In genomic region chr11:69369215-69369989, GRCm38 (mm10) we compare ENCODE assay signal across 8 mouse cellular contexts. TPM values are rescaled to one million over a fixed set of nuclear protein-coding genes. Genes with fewer than 3 reads are reported as not detected.
DNase-seq lines count a peak whose midpoint lies in the region; ATAC-seq and TF ChIP-seq lines count a peak whose summit lies in the region.

Chd3 (minus strand) TSS chr11:69369406.

- WGBS in hindbrain, embryonic 12.5 days = under 1% methylated on average over 19 of the region's 34 CpGs
- WGBS in liver, embryonic 12.5 days (ENCODE audit: insufficient replicate concordance) = 22% methylated on average over 9 of the region's 34 CpGs
- WGBS in olfactory bulb, adult 2 months = under 1% methylated on average over 13 of the region's 34 CpGs

- H3K9me3 ChIP-seq in E14TG2a.4 (ENCODE audit: low read length) = no peaks in the 10 kb centered on the region
- H3K9me3 ChIP-seq in hindbrain, embryonic 12.5 days (replicated peaks) = no peaks in the 10 kb centered on the region
- no peaks in the 10 kb centered on the region for H3K9me3 ChIP-seq in liver, embryonic 12.5 days (replicated peaks)

- no peak for TF ChIP-seq CTCF in E14TG2a.4 (conservative IDR thresholded peaks at IDR 0.05; ENCODE audit: low read length)
- no peak for TF ChIP-seq CTCF in embryonic fibroblast, embryonic 13.5 days (IDR thresholded peaks at IDR 0.05; ENCODE audit: borderline replicate concordance, insufficient read depth, low read length)
- no peak for TF ChIP-seq CTCF in olfactory bulb, adult 2 months (IDR thresholded peaks at IDR 0.05; ENCODE audit: insufficient read depth, low read depth, low read length)

- no peaks in the 10 kb centered on the region for H3K36me3 ChIP-seq in E14TG2a.4 (ENCODE audit: insufficient read depth, low read length)
- H3K36me3 ChIP-seq in hindbrain, embryonic 12.5 days = peaks cover 5% of the 10 kb centered on the region; the same call in 1 of the 2 replicates
- H3K36me3 ChIP-seq in liver, embryonic 12.5 days = no peaks in the 10 kb centered on the region

- peak within 1 kb of the TSS; percentile 99 for H3K27ac ChIP-seq in embryonic fibroblast, embryonic 13.5 days (ENCODE audit: insufficient read depth, low read length)
- H3K27ac ChIP-seq in hindbrain, embryonic 12.5 days = peak within 1 kb of the TSS; percentile 100
- H3K27ac ChIP-seq in liver, embryonic 12.5 days = peak within 1 kb of the TSS; percentile 84
- peak within 1 kb of the TSS; percentile 98 for H3K27ac ChIP-seq in olfactory bulb, adult 2 months (ENCODE audit: insufficient read depth, low read depth, low read length)

- ATAC-seq in hindbrain, embryonic 12.5 days (ENCODE audit: low FRiP score) = no peak
- no peak for ATAC-seq in liver, embryonic 12.5 days

- DNase-seq in heart, adult 18-20 months = no peak
- DNase-seq in heart, adult 9 months (ENCODE audit: low spot score in 2 of 2) = no peak
- no peak for DNase-seq in cerebellum, postnatal 25 days

- peak within 1 kb of the TSS; percentile 100 for H3K9ac ChIP-seq in hindbrain, embryonic 12.5 days
- H3K9ac ChIP-seq in liver, embryonic 12.5 days = peak within 1 kb of the TSS; percentile 88

- peak within 1 kb of the TSS; percentile 63 for H3K4me2 ChIP-seq in hindbrain, embryonic 12.5 days (replicated peaks)
- H3K4me2 ChIP-seq in liver, embryonic 12.5 days = peak within 1 kb of the TSS; percentile 98

- TF ChIP-seq POLR2A in embryonic fibroblast, embryonic 13.5 days (IDR thresholded peaks at IDR 0.05; ENCODE audit: low read depth, low read length) = peak; percentile 62
- TF ChIP-seq POLR2A in olfactory bulb, adult 2 months (IDR thresholded peaks at IDR 0.05; ENCODE audit: insufficient read depth, low read depth, low read length) = no peak

- peaks cover 70% of the 10 kb centered on the region for H3K4me1 ChIP-seq in E14TG2a.4 (replicated peaks; ENCODE audit: low read depth, low read length)
- H3K4me1 ChIP-seq in embryonic fibroblast, embryonic 13.5 days (ENCODE audit: control insufficient read depth, insufficient read depth, low read length) = peaks cover 16% of the 10 kb centered on the region
- peaks cover 48% of the 10 kb centered on the region for H3K4me1 ChIP-seq in hindbrain, embryonic 12.5 days
- peaks cover 97% of the 10 kb centered on the region for H3K4me1 ChIP-seq in liver, embryonic 12.5 days
- peaks cover 38% of the 10 kb centered on the region for H3K4me1 ChIP-seq in olfactory bulb, adult 2 months (ENCODE audit: control insufficient read depth, insufficient read depth, low read length)

- H3K27me3 ChIP-seq in E14TG2a.4 (ENCODE audit: insufficient read depth, low read length) = peaks cover 68% of the 10 kb centered on the region
- no peaks in the 10 kb centered on the region for H3K27me3 ChIP-seq in hindbrain, embryonic 12.5 days
- H3K27me3 ChIP-seq in liver, embryonic 12.5 days (replicated peaks) = peaks cover 63% of the 10 kb centered on the region

- peak within 1 kb of the TSS; percentile 81 for H3K4me3 ChIP-seq in E14TG2a.4 (replicated peaks; ENCODE audit: low read length)
- H3K4me3 ChIP-seq in embryonic fibroblast, embryonic 13.5 days (ENCODE audit: insufficient read depth, low read length) = peak within 1 kb of the TSS; percentile 46
- peak within 1 kb of the TSS; percentile 99 for H3K4me3 ChIP-seq in hindbrain, embryonic 12.5 days
- peak within 1 kb of the TSS; percentile 77 for H3K4me3 ChIP-seq in liver, embryonic 12.5 days
- peak within 1 kb of the TSS; percentile 65 for H3K4me3 ChIP-seq in olfactory bulb, adult 2 months (ENCODE audit: insufficient read depth, low read depth, low read length)

RNA-seq across cellular contexts. Expression of gene Chd3, which starts in this region (rescaled TPM):
- total RNA-seq in heart, adult 18-20 months (2021) = 10 to 100 TPM; 16.2 to 26.3 TPM
- polyA plus RNA-seq in embryonic fibroblast, embryonic 13.5 days (2011; ENCODE audit: insufficient read length, low read depth, missing spikeins) = 175 and 199 TPM in 2 replicates
- 93.4 and 97.6 TPM in 2 replicates for polyA plus RNA-seq in hindbrain, embryonic 12.5 days (2016; fragmentation: Nextera tagmentation; extraction: Ambion mirVana)
- 4.7 and 6.4 TPM in 2 replicates for polyA plus RNA-seq in liver, embryonic 12.5 days (2016; fragmentation: Nextera tagmentation; extraction: Ambion mirVana)
- 175 and 278 TPM in 2 replicates for polyA plus RNA-seq in olfactory bulb, adult 2 months (2012; ENCODE audit: insufficient read depth, insufficient read length, low replicate concordance, missing spikeins)

Comparison
In these comparisons a context has a peak if more than half of its experiments do, and no peak if none do; other contexts are left out.
1. RNA of gene Chd3 (polyA plus RNA-seq): 175 to 278 TPM in olfactory bulb, adult 2 months, 175 to 199 TPM in embryonic fibroblast, embryonic 13.5 days and 93.4 to 97.6 TPM in hindbrain, embryonic 12.5 days; 4.7 to 6.4 TPM in liver, embryonic 12.5 days; every median in the first group is over 10 times any median in the second.
2. H3K4me3 ChIP-seq: peak in every context shown above with its lines; median percentile 99 in hindbrain, embryonic 12.5 days; 81 in E14TG2a.4; 77 in liver, embryonic 12.5 days; 65 in olfactory bulb, adult 2 months; 46 in embryonic fibroblast, embryonic 13.5 days.
3. Peak in every context shown above with its lines, with median percentiles within 50 percentile points of each other: H3K27ac ChIP-seq.